In genomic region chr2:140214519-140215027, GRCm38 (mm10) we compare ENCODE assay signal across 19 mouse cellular contexts.
"Had no signal": no experiment of that assay in that cellular context is flagged by ENCODE, and none has a peak within 500 bp of the region (broad histone marks: within the 10 kb centered on the region; RNA-seq: fewer than 3 reads in every experiment).

No protein-coding gene starts in this region.

- H3K4me1 ChIP-seq: lung, embryonic 15.5 days; midbrain, embryonic 13.5 days; midbrain, embryonic 15.5 days; neural tube, embryonic 12.5 days had no signal

- H3K9me3 ChIP-seq: lung, embryonic 15.5 days; megakaryocyte, embryonic 14.5 days; midbrain, embryonic 13.5 days; midbrain, embryonic 15.5 days; neural tube, embryonic 12.5 days had no signal

- ATAC-seq: lung, postnatal 0 days; midbrain, embryonic 13.5 days; midbrain, embryonic 15.5 days had no signal

- DNase-seq: lung, adult 2 months; lung, postnatal 14 days; lung, postnatal 36 days; retina, postnatal 1 day; right cerebral cortex, adult 18-20 months; right cerebral cortex, postnatal 25 days; right cerebral cortex, postnatal 4 days; spleen, adult 18-20 months; thymus, adult 18-20 months; thymus, postnatal 14 days; thymus, postnatal 36 days had no signal

- H3K27me3 ChIP-seq: lung, embryonic 15.5 days; megakaryocyte, embryonic 14.5 days; midbrain, embryonic 13.5 days; midbrain, embryonic 15.5 days; neural tube, embryonic 12.5 days had no signal

- H3K4me3 ChIP-seq: lung, embryonic 15.5 days; megakaryocyte, embryonic 14.5 days; midbrain, embryonic 13.5 days; midbrain, embryonic 15.5 days; neural tube, embryonic 12.5 days had no signal

- H3K36me3 ChIP-seq: lung, embryonic 15.5 days; midbrain, embryonic 13.5 days; midbrain, embryonic 15.5 days; neural tube, embryonic 12.5 days had no signal

- H3K27ac ChIP-seq: lung, embryonic 15.5 days; macrophage; midbrain, embryonic 13.5 days; midbrain, embryonic 15.5 days; neural tube, embryonic 12.5 days had no signal

- H3K4me2 ChIP-seq: lung, embryonic 15.5 days; midbrain, embryonic 11.5 days; midbrain, embryonic 13.5 days; midbrain, embryonic 15.5 days; neural tube, embryonic 12.5 days had no signal

- H3K9ac ChIP-seq: lung, embryonic 15.5 days; midbrain, embryonic 13.5 days; midbrain, embryonic 15.5 days; neural tube, embryonic 12.5 days had no signal
